Mouse (Mus musculus) bone marrow, adult 2 months (tissue): ENCODE data around the gene Ddx19b.

Experiments used
- CTCF ChIP-seq: fragments of 200-500 bp; IDR thresholded peaks from 2 replicates; pipeline ENCODE4 v1.5.1; 2011; ENCODE audit warnings: low read length, control low read depth; ENCODE audit not compliant: control insufficient read depth, insufficient read depth
- POLR2A ChIP-seq: fragments of 200-500 bp; IDR thresholded peaks from 2 replicates; pipeline ENCODE4 v1.6.1; 2011; ENCODE audit warnings: low read depth, mild to moderate bottlenecking, control low read depth, low read length, borderline replicate concordance; ENCODE audit not compliant: control insufficient read depth

GRCm38 (mm10) chr8:111036591-111036990, 5.0 kb upstream of the Ddx19b start:
- no peak for TF ChIP-seq CTCF
- TF ChIP-seq POLR2A = no peak
